Mouse (Mus musculus) kidney, adult 18-20 months (tissue): ENCODE data around the gene Gm3327.
"Not testable (repeated sequence)": the region's sequence is repeated elsewhere in the genome, so short reads cannot be mapped to it uniquely, and the experiment has no call there.

Experiments used
- DNase-seq: peaks from one replicate; pipeline ENCODE4 v3.0.0; 2021

The Gm3327 gene

DNA sequence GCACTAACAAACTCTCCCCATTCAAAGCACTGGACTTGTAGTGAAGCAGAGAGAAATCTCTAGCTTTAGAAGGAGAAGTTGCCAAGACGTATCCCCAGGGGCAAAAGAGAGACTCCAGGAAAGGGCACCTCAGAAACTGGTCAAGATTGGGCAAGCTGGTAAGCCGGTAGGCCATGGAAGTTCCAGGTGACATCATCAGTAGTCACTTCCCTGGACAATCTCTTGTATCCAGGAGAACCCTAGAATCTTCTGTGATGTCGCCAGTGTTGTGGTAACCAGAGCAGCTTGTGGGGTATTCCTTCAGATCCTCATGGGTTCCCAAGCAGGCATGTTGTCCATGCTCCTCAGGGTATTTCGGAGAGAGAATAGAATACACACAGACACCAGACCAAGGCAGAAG is at the start of gene Gm3327:
Gene Gm3327 (plus strand): TSS at position 301 of the 400 bp plus-strand sequence.
- not testable (repeated sequence) for DNase-seq

DNA sequence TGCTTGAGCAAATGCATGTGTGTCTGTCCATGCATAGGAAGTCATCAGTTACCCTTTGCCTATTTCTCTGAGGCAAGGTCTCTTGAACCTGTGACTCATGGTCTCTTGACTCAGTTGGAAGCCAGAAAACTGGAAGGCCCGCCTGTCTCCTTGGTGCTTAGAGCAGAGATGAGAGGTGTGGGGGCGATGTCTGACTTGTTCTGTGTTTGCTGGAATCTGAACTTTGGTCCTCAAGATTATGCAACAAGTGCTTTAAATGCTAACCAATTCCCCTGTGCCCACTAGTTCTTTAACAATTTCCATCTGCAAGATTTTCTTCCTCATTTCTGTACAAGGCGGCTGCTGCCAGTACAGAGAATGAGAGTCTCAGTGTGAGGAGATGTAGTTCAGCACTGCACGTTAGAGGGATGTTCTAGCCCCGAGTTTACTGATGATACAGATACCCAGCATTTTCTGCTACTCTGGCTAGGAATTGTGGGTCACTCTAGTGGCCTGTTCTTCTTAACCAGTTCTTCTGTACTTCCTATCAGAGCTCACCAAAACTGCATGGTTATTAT is 45.8 kb upstream of the Gm3327 start:
- peak; percentile 3 for DNase-seq

DNA sequence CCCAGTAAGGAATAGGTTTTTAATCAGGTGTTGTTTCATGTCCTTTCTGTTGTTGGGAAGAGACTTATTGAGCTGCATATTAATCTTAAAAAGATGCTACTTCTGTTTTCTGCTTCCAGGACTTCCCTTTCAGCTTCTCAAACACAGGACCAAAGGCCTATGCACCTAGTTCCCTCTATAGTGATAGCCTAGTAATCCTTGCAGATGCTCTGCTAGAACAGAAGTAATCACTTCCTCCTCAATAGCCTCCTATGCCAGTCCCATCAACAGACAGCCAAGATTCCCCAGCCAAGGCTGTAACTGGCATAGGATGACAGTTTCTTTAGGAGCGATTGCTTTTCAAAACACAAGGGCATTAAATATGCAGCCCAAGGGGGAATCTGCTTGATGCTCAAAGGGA is 37.1 kb upstream of the Gm3327 start:
- DNase-seq: not testable (repeated sequence)

DNA sequence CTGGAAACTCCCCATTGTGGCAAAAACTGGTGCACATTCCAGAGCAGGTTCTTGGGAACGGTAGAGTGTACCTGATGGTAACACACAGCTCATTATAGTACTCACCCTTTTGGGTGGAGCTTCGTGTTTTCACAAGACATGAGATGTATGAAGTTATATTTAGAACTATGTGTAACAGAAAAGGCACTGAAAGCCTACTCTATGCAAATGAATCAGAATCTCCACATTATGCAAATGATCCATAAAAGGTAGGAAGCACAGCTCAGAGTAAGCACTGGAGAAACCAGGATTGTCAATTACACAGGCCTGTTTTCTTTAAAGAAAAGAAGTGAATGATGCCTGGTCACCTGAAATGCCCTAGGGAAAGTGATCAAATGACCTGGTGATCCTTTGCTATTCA is 36.1 kb upstream of the Gm3327 start:
- not testable (repeated sequence) for DNase-seq

DNA sequence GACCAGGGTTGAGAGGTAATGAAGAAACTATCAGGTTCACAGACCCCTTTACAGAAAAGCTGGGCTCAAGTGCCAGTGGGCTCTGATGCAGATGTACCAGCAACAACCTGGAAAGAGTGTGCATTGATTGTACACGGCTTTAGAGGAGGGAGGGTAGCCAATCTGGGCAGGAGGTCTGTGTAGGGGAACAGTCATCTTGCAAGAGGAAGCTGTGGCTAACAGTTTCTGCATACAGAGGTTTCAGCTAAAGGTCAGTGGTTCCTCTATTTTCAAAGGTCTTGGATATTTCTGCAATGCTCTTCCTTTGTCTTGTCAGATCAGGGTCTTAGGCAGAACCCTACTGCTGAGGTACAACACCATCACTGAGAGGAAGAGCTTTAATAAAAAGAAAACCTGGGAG is 32.1 kb upstream of the Gm3327 start:
- DNase-seq: not testable (repeated sequence)

DNA sequence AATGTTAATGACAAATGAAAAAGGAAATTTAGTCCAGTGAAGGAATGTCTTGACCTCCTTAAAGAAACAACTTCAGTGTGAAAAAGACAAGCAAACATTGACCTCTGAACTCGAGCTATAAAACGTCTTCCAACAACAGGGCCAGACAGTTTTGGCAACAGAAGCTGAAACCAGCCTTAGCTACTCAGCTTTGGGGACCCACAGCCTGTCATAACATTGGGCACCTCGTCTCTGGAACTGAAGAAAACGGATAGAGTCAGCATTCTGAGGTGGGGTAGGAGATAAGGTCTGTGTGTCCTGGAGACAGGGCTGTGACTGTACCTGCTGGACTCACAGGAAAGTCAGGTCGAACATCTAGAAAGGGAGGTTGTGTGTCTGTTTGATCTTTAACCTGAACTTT is 29.2 kb upstream of the Gm3327 start:
- DNase-seq: peak; percentile 3

DNA sequence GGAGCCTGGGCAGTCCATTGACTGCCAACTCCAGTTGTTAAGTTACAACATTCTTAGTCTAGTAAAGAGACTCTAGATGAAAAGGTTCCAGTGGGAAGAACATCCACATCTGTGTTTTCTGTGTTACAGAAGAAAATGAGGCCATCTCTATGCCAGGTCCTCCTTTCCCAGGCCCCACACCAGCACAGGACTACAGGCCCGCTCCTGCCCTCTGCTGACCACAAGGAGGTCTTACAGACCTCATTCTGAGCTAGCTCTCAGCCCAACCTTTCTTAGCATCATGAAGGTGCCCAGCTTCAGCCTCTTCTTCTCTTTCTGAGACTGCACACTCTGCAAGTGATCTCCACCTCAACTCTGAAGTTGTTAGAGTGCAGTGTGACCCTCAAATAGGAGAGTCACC is 23.6 kb upstream of the Gm3327 start:
- DNase-seq: not testable (repeated sequence)

DNA sequence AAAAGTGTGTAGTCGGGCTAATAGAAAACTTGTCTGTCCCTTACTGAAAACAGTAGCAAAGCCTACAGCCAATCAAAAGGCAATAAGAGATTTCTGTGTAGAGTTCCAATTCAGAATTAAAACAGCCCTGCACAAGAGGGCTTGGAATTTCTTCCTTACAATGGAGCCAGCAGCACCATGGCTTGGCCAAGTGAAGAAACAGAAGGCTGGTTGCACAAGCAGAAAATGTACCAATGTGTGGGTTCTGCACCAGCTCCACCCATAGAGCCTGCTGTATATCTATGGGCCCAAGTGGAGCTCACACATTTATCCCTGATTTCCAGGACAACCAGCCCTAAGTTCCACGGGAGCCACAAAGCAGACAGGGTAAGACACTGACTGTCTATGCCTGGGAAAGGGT is 21.3 kb upstream of the Gm3327 start, which contains the start of gene Ear2:
Gene Ear2 (plus strand): TSS at position 301 of the 400 bp plus-strand sequence.
- not testable (repeated sequence) for DNase-seq

DNA sequence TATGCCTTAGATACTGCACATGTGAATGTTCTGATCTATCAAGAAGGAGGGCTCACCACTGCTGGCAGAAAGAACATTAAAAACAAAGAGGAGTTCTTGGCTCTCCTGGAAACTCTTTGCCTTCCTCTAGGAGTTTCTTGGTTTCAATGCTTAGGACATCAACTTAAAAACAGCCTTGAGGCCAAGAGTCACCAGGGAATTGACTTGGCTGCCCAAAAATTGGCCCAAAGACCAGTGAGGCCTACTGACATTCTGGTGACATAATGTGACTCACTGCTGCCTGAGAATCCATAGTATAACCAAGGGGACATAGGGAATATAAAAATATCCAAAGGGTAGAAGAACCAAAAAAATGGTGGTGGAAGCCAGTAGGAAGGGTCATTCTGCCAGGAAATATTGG is 12.7 kb upstream of the Gm3327 start:
- no peak for DNase-seq
